Mouse (Mus musculus) megakaryocyte, embryonic 14.5 days (primary cell): Measurements from ENCODE around the gene Socs7. TPM values are rescaled to one million over a fixed set of nuclear protein-coding genes. Genes with fewer than 3 reads are reported as not detected.

Experiments
- H3K27me3 ChIP-seq: replicated peaks from 2 replicates; pipeline ENCODE3; 2012; ENCODE audit warnings: inconsistent platforms
- H3K36me3 ChIP-seq: replicated peaks from 2 replicates; pipeline ENCODE3; 2012; ENCODE audit warnings: low read length, inconsistent platforms, mixed read lengths
- H3K4me1 ChIP-seq: 2 replicates; pipeline ENCODE4 v1.6.1; 2012; ENCODE audit warnings: inconsistent platforms
- H3K4me3 ChIP-seq: replicated peaks from 2 replicates; pipeline ENCODE3; 2012; ENCODE audit warnings: moderate library complexity, mild to moderate bottlenecking, inconsistent platforms
- H3K9me3 ChIP-seq: 2 replicates; pipeline ENCODE4 v1.6.1; 2012; ENCODE audit warnings: inconsistent platforms
- FLI1 ChIP-seq: IDR thresholded peaks from 2 replicates; pipeline ENCODE4 v1.6.1; 2012; ENCODE audit warnings: low read length, inconsistent platforms, mixed read lengths
- GATA1 ChIP-seq: IDR thresholded peaks from 3 replicates; pipeline ENCODE4 v1.6.1; 2012; ENCODE audit warnings: mixed read lengths, low read length, inconsistent platforms, borderline replicate concordance
- polyA plus RNA-seq: library from polyadenylated mRNA; stranded (reverse); fragments of >175 nt; gene quantifications from 2 replicates; pipeline ENCODE4 v1.2.3, GENCODE M21; 2012; ENCODE audit warnings: low replicate concordance; ENCODE audit not compliant: insufficient read depth

Socs7 gene
- polyA plus RNA-seq, 1 experiment = 0.91 TPM

GRCm38 (mm10) chr11:97415712-97416636, 53.6 kb downstream of the Socs7 start:
- H3K36me3 ChIP-seq = peaks cover 19% of the 10 kb centered on the region
- H3K9me3 ChIP-seq = no peaks in the 10 kb centered on the region
- H3K4me1 ChIP-seq = peaks cover 86% of the 10 kb centered on the region
- H3K27me3 ChIP-seq = no peaks in the 10 kb centered on the region
- no peak for TF ChIP-seq GATA1
- no peak for TF ChIP-seq FLI1
- H3K4me3 ChIP-seq = peak overlapping the region; percentile 96

GRCm38 (mm10) chr11:97416637-97417035, 54.3 kb downstream of the Socs7 start:
- Histone ChIP-seq H3K4me3 (peak overlapping the region; percentile 96), H3K4me1 (peaks cover 83% of the 10 kb centered on the region)

GRCm38 (mm10) chr11:97418834-97419539, 56.6 kb downstream of the Socs7 start:
- no peak for TF ChIP-seq FLI1
- TF ChIP-seq GATA1 = no peak
- no peaks in the 10 kb centered on the region for H3K9me3 ChIP-seq
- H3K36me3 ChIP-seq = peaks cover 25% of the 10 kb centered on the region
- H3K4me3 ChIP-seq = no peak overlapping the region
- no peaks in the 10 kb centered on the region for H3K27me3 ChIP-seq
- H3K4me1 ChIP-seq = peaks cover 83% of the 10 kb centered on the region

More at GRCm38 (mm10) chr11:97416637-97417035, 54.3 kb downstream of the Socs7 start:
- H3K27me3 ChIP-seq = no peaks in the 10 kb centered on the region
- no peak for TF ChIP-seq FLI1
- TF ChIP-seq GATA1 = no peak
- no peaks in the 10 kb centered on the region for H3K9me3 ChIP-seq
- peaks cover 22% of the 10 kb centered on the region for H3K36me3 ChIP-seq

- H3K4me3 ChIP-seq = no peak overlapping the region
- TF ChIP-seq FLI1 = no peak
- TF ChIP-seq GATA1 = no peak
- peaks cover 83% of the 10 kb centered on the region for H3K4me1 ChIP-seq
- peaks cover 25% of the 10 kb centered on the region for H3K36me3 ChIP-seq
- no peaks in the 10 kb centered on the region for H3K27me3 ChIP-seq
- H3K9me3 ChIP-seq = no peaks in the 10 kb centered on the region
Observed at GRCm38 (mm10) chr11:97419540-97419900, 57.2 kb downstream of the Socs7 start.

GRCm38 (mm10) chr11:97422507-97422906, 60.2 kb downstream of the Socs7 start:
- peaks cover 75% of the 10 kb centered on the region for H3K4me1 ChIP-seq
- H3K9me3 ChIP-seq = no peaks in the 10 kb centered on the region
- peak overlapping the region; percentile 26 for H3K4me3 ChIP-seq
- TF ChIP-seq FLI1 (no peak), GATA1 (no peak)
- peaks cover 25% of the 10 kb centered on the region for H3K36me3 ChIP-seq
- no peaks in the 10 kb centered on the region for H3K27me3 ChIP-seq

- Histone ChIP-seq H3K27me3 (no peaks in the 10 kb centered on the region), H3K4me3 (peak overlapping the region; percentile 7), H3K9me3 (no peaks in the 10 kb centered on the region), H3K4me1 (peaks cover 78% of the 10 kb centered on the region), H3K36me3 (peaks cover 22% of the 10 kb centered on the region)
- TF ChIP-seq GATA1 (no peak), FLI1 (no peak)
Observed at GRCm38 (mm10) chr11:97424092-97424692, 61.8 kb downstream of the Socs7 start.

GRCm38 (mm10) chr11:97424802-97425201, 62.5 kb downstream of the Socs7 start:
- Histone ChIP-seq H3K36me3 (peaks cover 15% of the 10 kb centered on the region), H3K27me3 (no peaks in the 10 kb centered on the region), H3K4me1 (peaks cover 78% of the 10 kb centered on the region), H3K9me3 (no peaks in the 10 kb centered on the region), H3K4me3 (no peak overlapping the region)
- TF ChIP-seq GATA1 (no peak), FLI1 (no peak)

- TF ChIP-seq GATA1 (no peak), FLI1 (no peak)
- H3K4me1 ChIP-seq = peaks cover 78% of the 10 kb centered on the region
- H3K9me3 ChIP-seq = no peaks in the 10 kb centered on the region
Observed at GRCm38 (mm10) chr11:97427794-97428725, 65.7 kb downstream of the Socs7 start.

GRCm38 (mm10) chr11:97428726-97429077, 66.4 kb downstream of the Socs7 start:
- H3K27me3 ChIP-seq = no peaks in the 10 kb centered on the region
- H3K4me1 ChIP-seq = peaks cover 78% of the 10 kb centered on the region
- no peaks in the 10 kb centered on the region for H3K36me3 ChIP-seq
- peak overlapping the region; percentile 94 for H3K4me3 ChIP-seq
- H3K9me3 ChIP-seq = no peaks in the 10 kb centered on the region
- TF ChIP-seq FLI1 = no peak
- TF ChIP-seq GATA1 = no peak

More at GRCm38 (mm10) chr11:97427794-97428725, 65.7 kb downstream of the Socs7 start:
- Histone ChIP-seq H3K27me3 (no peaks in the 10 kb centered on the region), H3K36me3 (no peaks in the 10 kb centered on the region), H3K4me3 (peak overlapping the region; percentile 94)
